Mouse (Mus musculus) megakaryocyte, adult 5-6 weeks (primary cell): ENCODE results near the gene Csl. TPM values are rescaled to one million over a fixed set of nuclear protein-coding genes. Genes with fewer than 3 reads are reported as not detected.

ENCODE experiments used
- ATAC-seq: 2 replicates; pipeline ENCODE4 v1.8.0; 2016; ENCODE audit warnings: mild to moderate bottlenecking, inconsistent platforms; ENCODE audit not compliant: poor library complexity, severe bottlenecking
- total RNA-seq, 2 experiments: library from RNA; stranded (forward) in 1 of 2; stranded (reverse) in 1 of 2; fragments of 153-499, 151-499 nt in 1 of 2; fragments of 221-1000, 200-1000 nt in 1 of 2; gene quantifications; 2 replicates each; pipeline versions ENCODE4 v1.2.3 to v1.2.4; 2015 to 2017

The Csl gene
- total RNA-seq (2015) (not detected in 2 replicates), total RNA-seq (2017) (0.33 and 0.77 TPM in 2 replicates)

DNA sequence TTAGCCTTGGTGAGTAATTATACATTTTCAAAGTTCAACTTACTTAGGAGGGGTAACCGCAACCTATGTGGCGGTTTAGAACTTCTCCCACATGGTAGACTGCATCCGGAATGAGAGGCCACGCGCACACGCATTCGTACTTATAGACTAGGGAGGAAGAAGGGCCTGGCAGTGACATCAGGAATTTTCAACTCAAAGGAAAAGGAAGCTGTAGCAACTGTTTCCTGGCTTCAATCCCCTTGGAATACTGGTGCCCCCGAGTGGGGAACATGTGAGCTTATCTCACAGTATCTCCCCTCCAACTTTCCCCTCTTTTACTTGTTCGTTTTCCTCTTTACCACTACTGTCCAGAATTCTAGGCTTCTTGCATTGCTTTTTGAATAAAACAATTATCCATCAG is at the start of gene Csl:
Gene Csl (minus strand): TSS at position 101 of the 400 bp plus-strand sequence.
- ATAC-seq: no peak

DNA sequence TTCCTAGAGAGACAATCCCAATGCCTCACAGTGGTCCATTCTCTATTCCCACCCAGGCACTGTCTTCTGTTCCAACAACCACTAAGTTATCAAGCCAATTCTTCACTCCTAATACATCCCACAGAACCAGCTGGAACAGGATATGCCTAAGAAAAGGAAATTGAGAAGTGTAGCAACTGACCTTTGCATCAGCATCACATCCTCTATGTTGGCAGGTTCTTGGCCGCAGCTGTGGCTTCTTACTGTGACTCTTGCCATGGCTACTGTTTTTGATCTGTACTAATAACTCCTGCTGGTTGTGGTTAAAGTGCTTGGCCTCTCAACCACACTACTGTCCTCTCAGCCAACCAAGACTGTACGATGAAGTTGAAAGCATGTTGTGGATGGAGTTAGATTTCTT is 30.0 kb upstream of the Csl start:
- ATAC-seq: no peak

DNA sequence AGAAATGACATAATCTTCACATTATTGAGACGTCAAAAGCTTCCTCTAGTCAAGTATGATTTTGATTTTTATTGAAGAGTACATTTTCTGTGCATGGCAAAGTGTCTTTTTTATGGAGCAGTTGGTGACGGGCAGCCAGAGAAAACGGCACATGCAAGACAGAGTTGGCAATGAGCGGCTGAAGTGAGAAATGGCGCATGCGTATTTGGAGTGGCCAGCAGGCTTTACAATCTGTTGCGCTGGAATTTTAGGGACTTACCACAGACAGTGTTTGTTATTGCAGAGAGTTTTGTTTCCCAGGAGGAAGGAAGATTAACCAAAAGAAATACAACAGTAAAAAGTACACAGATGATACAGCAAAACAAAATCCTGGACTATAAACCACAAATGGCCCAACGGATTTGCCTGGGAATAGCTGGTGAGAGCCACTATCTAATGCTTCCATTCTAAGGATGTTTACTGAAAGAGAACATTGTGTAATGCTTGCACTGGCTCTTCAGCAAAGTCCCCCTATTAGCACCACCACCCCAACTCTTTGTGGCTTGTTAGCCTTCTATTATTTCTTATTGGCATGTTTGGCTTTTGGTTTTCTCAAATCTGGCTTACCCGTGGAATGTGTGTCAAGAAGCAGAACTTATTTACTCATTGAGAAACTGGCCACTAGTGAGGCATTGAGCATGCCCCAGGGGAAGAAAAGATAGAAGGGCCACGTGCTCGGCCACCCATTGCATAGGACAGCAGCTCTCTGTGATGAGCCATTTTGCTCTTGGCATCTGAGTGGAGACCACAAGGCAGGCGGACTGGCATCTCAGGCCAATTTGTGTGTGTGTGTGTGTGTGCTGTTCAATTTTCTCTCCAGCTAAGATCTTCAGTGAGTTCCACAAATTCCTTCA is 15.0 kb upstream of the Csl start:
- ATAC-seq: no peak

GRCm38 (mm10) chr10:99750146-99750545 is 9.3 kb downstream of the Csl start:
- ATAC-seq: no peak

DNA sequence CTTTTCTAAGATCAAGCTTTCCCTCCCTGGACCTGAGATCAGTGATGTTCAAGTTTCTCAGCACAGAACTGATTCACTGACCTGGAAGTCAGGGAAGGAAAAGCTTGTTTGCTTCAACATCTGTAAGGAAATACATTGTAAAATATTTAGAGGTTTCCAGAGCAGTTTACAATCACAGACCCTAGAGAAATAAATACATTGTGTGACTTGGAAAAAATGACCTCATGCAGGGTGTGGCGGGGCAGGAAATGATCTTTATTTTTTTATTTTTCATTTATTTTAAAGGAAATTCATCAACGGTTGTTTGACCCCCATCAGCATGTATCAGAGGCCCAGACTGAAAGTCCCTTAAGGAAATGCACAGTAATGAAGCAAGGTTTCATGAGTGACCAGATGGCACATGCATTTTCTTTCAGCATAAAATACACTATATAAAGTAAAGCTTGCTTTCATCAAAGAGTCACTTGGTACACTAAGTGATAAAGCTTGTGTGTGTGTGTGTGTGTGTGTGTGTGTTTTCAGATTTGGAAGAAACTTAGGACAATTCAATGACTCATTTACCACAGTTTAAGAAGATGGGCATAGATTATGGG is 10.7 kb downstream of the Csl start:
- ATAC-seq: no peak

DNA sequence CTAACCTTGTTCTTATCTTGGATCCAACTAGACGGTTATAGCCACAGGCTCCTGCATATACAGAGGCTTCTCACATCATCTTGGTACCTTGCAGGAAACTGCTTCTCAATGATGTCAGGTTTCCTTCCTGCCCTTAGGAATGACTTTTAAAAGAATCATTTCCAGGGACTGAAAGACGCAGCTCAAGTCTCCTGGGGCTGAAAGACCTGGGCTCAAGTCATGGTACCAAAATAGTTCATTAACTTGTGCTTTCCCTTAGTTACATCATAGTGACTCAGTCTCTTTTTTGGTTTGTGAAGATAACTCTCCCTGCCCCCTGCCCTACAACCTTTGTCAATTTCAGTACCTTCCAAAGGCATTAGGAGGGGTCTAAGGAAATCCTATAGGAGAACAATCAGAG is 11.4 kb downstream of the Csl start:
- no peak for ATAC-seq

GRCm38 (mm10) chr10:99741609-99742280 is 17.7 kb downstream of the Csl start:
- no peak for ATAC-seq

DNA sequence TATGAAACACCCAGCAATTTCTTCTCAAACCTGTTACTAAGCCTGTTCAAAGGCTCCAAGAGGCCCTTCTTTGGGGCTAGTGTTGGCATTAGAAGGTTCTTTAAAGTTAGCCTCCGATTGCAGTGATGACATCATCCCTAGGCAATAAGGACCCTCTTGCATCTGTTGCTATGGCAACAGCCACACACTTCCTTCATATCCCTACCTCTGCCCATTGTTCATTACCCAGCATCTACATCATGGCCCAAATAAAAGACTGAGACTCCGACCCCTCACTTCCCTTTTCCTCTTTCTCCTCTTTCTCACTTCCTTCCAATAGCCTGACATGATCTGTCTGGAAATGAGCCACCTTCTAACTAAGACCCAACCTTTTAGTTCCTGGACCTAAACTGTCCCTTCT is 46.3 kb downstream of the Csl start:
- ATAC-seq: peak; percentile 44; the same call in 1 of the 2 replicates

DNA sequence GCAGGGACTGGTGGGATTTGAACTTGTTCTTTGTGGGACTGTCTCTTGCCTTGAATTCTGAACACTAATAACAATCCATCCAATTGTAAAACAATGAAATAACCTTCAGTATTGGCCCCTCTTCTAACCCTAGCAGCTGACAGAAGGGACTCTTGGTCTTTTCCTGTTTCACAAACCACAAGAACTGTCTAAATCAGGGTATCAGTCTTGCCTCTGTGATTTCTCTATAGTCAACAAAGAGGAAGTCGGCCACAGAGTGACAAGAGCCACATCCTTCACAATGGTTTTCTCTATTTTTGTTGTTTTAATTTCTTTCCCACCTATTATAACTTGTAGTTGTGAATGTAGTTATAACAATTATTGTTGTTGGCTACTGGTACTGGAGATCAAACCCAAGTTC is 47.9 kb downstream of the Csl start:
- ATAC-seq: peak; percentile 80
